Mouse (Mus musculus) large intestine, adult 2 months (tissue): Measurements from ENCODE around the gene D230025D16Rik. TPM values are rescaled to one million over a fixed set of nuclear protein-coding genes. Genes with fewer than 3 reads are reported as not detected.

Experiments
- DNase-seq: peaks from one replicate; pipeline ENCODE4 v3.0.0-alpha.2; 2012; ENCODE audit warnings: low read depth, low spot score
- WGBS: fragments of 180-500 bp; shearing (Covaris S2); methylation state at CpG from one replicate; pipeline ENCODE4 v1.1.7; 2018; 5-methylcytosine and 5-hydroxymethylcytosine counted together
- polyA plus RNA-seq: library from polyadenylated mRNA; depleted of rRNA; stranded (reverse); fragments of >200 nt; gene quantifications from 2 replicates; pipeline ENCODE4 v1.2.3, GENCODE M21; 2012

Gene D230025D16Rik
- polyA plus RNA-seq, 1 experiment: 13.0 TPM

- no peak for DNase-seq
- under 1% methylated on average over 54 of the region's 54 CpGs for WGBS
Observed at GRCm38 (mm10) chr8:105264024-105264982, 39.4 kb downstream of the D230025D16Rik start, which contains the start of the genes Tradd and Fbxl8. Tradd (minus strand) TSS chr8:105264609. Fbxl8 (plus strand) TSS chr8:105264648.

GRCm38 (mm10) chr8:105265128-105265527, 40.2 kb downstream of the D230025D16Rik start:
- 2% methylated on average over 10 of the region's 10 CpGs for WGBS
- DNase-seq: no peak

- DNase-seq: no peak
- 81% methylated on average over 13 of the region's 13 CpGs for WGBS
Observed at GRCm38 (mm10) chr8:105266775-105267174, 41.8 kb downstream of the D230025D16Rik start.

- 78% methylated on average over 65 of the region's 65 CpGs for WGBS
- no peak for DNase-seq
Observed at GRCm38 (mm10) chr8:105268342-105269074, 43.6 kb downstream of the D230025D16Rik start.

- WGBS: 45% methylated on average over 10 of the region's 10 CpGs
Observed at GRCm38 (mm10) chr8:105269075-105269458, 44.1 kb downstream of the D230025D16Rik start.

GRCm38 (mm10) chr8:105269461-105269947, 44.6 kb downstream of the D230025D16Rik start, which contains the start of gene Hsf4:
Hsf4 (plus strand) TSS chr8:105269801.
- no peak for DNase-seq
- WGBS: 4% methylated on average over 42 of the region's 42 CpGs

More at GRCm38 (mm10) chr8:105269075-105269458, 44.1 kb downstream of the D230025D16Rik start:
- no peak for DNase-seq

GRCm38 (mm10) chr8:105270101-105270915, 45.4 kb downstream of the D230025D16Rik start:
- no peak for DNase-seq
- WGBS: 26% methylated on average over 39 of the region's 39 CpGs

GRCm38 (mm10) chr8:105270916-105271186, 45.9 kb downstream of the D230025D16Rik start:
- WGBS: 34% methylated on average over 11 of the region's 11 CpGs

GRCm38 (mm10) chr8:105275387-105275786, 50.4 kb downstream of the D230025D16Rik start:
- 14% methylated on average over 11 of the region's 11 CpGs for WGBS

More at GRCm38 (mm10) chr8:105270916-105271186, 45.9 kb downstream of the D230025D16Rik start:
- no peak for DNase-seq

GRCm38 (mm10) chr8:105275840-105276239, 50.9 kb downstream of the D230025D16Rik start, which contains the start of gene Nol3:
Nol3 (plus strand) TSS chr8:105276140.
- no peak for DNase-seq
- WGBS: 5% methylated on average over 10 of the region's 10 CpGs

More at GRCm38 (mm10) chr8:105275387-105275786, 50.4 kb downstream of the D230025D16Rik start:
- no peak for DNase-seq

- no peak for DNase-seq
- 7% methylated on average over 30 of the region's 30 CpGs for WGBS
Observed at GRCm38 (mm10) chr8:105276292-105277120, 51.6 kb downstream of the D230025D16Rik start.

- WGBS: 3% methylated on average over 28 of the region's 28 CpGs
- DNase-seq: peak; percentile 75
Observed at GRCm38 (mm10) chr8:105278911-105279334, 54.0 kb downstream of the D230025D16Rik start.

GRCm38 (mm10) chr8:105280567-105280966, 55.6 kb downstream of the D230025D16Rik start:
- WGBS: 90% methylated on average over 3 of the region's 3 CpGs
- DNase-seq: no peak

GRCm38 (mm10) chr8:105281821-105282220, 56.9 kb downstream of the D230025D16Rik start:
- no peak for DNase-seq
- WGBS: 93% methylated on average over 12 of the region's 12 CpGs

- DNase-seq: no peak
- 90% methylated on average over 4 of the region's 4 CpGs for WGBS
Observed at GRCm38 (mm10) chr8:105282239-105282638, 57.3 kb downstream of the D230025D16Rik start.

- no peak for DNase-seq
- 37% methylated on average over 23 of the region's 23 CpGs for WGBS
Observed at GRCm38 (mm10) chr8:105283074-105283473, 58.1 kb downstream of the D230025D16Rik start.

- no peak for DNase-seq
- 76% methylated on average over 12 of the region's 12 CpGs for WGBS
Observed at GRCm38 (mm10) chr8:105285514-105285913, 60.6 kb downstream of the D230025D16Rik start.

- WGBS: 93% methylated on average over 4 of the region's 4 CpGs
- DNase-seq: no peak
Observed at GRCm38 (mm10) chr8:105286907-105287306, 62.0 kb downstream of the D230025D16Rik start.
